Mouse (Mus musculus): ENCODE data around the gene Rasgef1b. TPM values are rescaled to one million over a fixed set of nuclear protein-coding genes. Genes with fewer than 3 reads are reported as not detected.

The Rasgef1b gene
- polyA plus RNA-seq, 1 experiment from 2014 or later = 30.5 TPM

DNA sequence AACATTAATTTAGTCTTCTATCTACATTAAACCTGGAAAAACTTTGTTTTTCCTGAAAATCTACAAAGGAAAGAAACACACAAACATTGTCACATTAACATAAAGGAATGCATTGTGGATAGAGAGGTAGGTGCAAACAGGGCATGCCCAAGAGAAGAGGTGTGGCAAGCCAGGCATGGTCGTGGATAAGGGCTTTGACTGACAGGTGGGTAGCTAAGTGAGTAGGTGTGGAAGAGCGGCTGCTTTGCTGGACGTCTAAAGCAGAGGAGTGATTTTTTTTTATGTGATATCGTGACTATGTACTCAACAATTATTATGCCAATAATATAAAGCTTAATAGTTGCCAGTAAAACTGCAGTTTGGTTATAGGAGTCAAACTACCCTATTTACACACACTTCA is 408.1 kb downstream of the Rasgef1b start:
- Histone ChIP-seq H3K27ac (no peak overlapping the region), H3K36me3 (no peaks in the 10 kb centered on the region), H3K4me2 (replicated peaks) (no peak overlapping the region), H3K4me1 (0 out of 2 replicates have a peak, but pooled peaks cover 2% of the 10 kb centered on the region), H3K4me3 (no peak overlapping the region), H3K27me3 (no peaks in the 10 kb centered on the region), H3K9me3 (replicated peaks) (no peaks in the 10 kb centered on the region), H3K9ac (no peak overlapping the region)
- 77% methylated on average over 4 of the region's 4 CpGs for WGBS
- ATAC-seq (ENCODE audit: low FRiP score) = no peak

DNA sequence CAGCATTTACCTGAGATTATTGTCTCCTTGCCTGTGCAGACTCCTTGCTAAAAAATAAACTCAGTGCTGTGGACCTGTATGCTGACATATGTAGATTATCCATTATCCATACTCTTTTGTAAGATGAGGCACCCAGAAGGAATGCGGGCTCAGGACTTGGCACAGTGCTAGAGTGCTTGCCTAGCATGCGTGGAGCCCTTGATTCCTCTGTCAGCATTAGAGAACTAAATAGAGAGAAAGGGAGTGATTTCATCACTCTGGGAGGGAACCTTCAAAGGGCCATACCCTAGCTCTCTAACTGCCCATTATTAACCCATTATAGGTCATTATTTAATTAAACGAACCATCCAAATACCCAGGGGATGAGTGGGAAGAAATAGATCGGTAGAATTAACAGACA is 430.9 kb downstream of the Rasgef1b start:
- 87% methylated on average over 4 of the region's 4 CpGs for WGBS

DNA sequence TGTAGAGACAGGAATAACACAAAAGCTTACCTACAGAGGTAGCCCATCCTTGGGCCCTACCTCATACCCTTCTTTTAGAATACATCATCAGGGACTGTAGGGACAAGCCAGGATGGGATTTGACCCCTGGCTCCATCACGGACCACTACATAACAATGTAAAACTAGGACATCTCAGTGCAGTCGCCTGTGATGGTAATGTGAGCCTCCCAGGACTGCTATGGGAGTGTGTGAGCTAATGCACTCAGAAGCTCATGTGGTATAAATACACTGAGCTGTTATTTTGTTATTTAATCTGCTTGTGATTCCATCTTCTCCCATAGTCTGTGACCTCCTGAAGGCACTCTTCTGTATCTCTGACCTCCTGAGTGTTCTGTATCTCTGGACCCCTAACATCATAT is 432.5 kb downstream of the Rasgef1b start:
- no peaks in the 10 kb centered on the region for H3K36me3 ChIP-seq
- H3K27me3 ChIP-seq = no peaks in the 10 kb centered on the region
- no peak overlapping the region for H3K4me3 ChIP-seq
- no peaks in the 10 kb centered on the region for H3K9me3 ChIP-seq (replicated peaks)
- H3K9ac ChIP-seq = no peak overlapping the region
- H3K27ac ChIP-seq = no peak overlapping the region
- no peak for ATAC-seq (ENCODE audit: low FRiP score)
- H3K4me1 ChIP-seq = no peaks in the 10 kb centered on the region
- 75% methylated on average over 2 of the region's 2 CpGs for WGBS
- no peak overlapping the region for H3K4me2 ChIP-seq (replicated peaks)

More for the DNA sequence above, 430.9 kb downstream of the Rasgef1b start:
- no peak overlapping the region for H3K4me2 ChIP-seq (replicated peaks)
- no peak overlapping the region for H3K9ac ChIP-seq
- no peaks in the 10 kb centered on the region for H3K27me3 ChIP-seq
- H3K4me3 ChIP-seq = no peak overlapping the region
- no peaks in the 10 kb centered on the region for H3K4me1 ChIP-seq
- no peaks in the 10 kb centered on the region for H3K36me3 ChIP-seq
- H3K9me3 ChIP-seq (replicated peaks) = no peaks in the 10 kb centered on the region
- no peak overlapping the region for H3K27ac ChIP-seq
- no peak for ATAC-seq (ENCODE audit: low FRiP score)

DNA sequence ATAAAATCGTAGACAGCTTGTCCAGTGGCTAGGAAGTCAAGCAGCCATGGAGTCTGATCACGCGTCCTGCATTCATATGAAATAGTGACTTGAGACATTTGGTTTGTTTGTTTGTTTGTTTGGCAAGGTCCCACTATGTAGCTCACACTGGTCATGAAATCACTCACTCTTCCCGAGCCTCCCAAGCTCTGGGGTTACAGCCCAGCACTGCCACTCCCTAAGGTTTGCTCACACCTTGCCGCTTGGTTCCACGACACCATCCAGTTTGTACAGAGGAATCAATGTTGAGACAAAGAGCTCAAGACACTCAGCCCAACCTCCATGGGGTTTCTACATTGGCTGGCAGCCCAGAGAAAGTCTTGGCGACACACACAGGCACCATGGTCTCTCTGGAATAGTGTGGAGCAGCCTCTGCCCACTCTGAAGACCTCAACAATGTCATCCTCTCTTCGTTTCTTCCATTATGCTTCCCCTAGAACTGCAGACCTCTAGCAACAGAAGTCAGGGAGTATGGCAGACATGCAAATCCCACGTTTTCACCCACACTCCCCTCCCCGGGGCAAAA is 436.5 kb downstream of the Rasgef1b start:
- Histone ChIP-seq H3K4me2 (replicated peaks) (no peak overlapping the region), H3K9ac (no peak overlapping the region), H3K9me3 (replicated peaks) (no peaks in the 10 kb centered on the region), H3K27me3 (no peaks in the 10 kb centered on the region), H3K4me3 (no peak overlapping the region), H3K4me1 (no peaks in the 10 kb centered on the region), H3K27ac (no peak overlapping the region), H3K36me3 (no peaks in the 10 kb centered on the region)
- ATAC-seq (ENCODE audit: low FRiP score) = no peak
- 87% methylated on average over 10 of the region's 10 CpGs for WGBS

DNA sequence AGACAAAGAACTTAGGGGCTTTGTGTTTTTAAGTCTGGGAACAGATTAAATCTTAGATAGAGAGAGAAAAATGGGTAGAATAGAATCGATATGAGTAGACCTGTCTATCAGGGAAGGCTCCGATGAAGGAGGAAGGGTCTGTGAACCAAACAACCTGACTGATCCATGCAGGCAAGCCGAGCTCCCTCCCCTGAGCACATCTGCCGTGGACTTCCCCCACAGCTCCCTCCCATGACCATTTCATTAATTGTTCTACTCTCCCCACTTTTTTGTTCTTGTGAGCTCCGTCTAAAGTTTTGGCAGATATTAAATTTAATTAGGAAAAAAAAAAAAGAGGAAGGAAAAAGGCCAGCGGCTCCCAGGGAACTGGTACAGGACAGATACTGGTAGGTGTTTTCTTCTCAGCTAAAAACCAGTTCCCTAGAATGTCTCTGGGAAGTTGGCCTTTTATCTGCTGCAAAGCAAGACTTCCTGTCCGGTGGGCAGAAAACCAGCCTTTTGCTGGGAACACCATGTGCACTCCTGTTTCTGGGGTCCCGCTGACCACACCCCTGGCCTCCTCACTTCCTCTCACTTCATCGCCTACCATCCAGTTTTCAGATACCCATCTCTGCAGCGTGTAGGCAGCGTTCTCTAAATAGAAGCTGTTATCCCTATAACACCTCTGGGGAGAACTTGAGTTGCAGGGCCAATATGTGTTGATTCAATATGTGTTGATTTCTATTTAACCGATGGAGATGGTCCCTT is 437.6 kb downstream of the Rasgef1b start:
- Histone ChIP-seq H3K4me1 (no peaks in the 10 kb centered on the region), H3K9me3 (replicated peaks) (no peaks in the 10 kb centered on the region), H3K9ac (no peak overlapping the region), H3K4me2 (replicated peaks) (no peak overlapping the region), H3K4me3 (no peak overlapping the region), H3K36me3 (no peaks in the 10 kb centered on the region), H3K27ac (no peak overlapping the region), H3K27me3 (no peaks in the 10 kb centered on the region)
- WGBS = 80% methylated on average over 12 of the region's 12 CpGs
- ATAC-seq (ENCODE audit: low FRiP score) = no peak

DNA sequence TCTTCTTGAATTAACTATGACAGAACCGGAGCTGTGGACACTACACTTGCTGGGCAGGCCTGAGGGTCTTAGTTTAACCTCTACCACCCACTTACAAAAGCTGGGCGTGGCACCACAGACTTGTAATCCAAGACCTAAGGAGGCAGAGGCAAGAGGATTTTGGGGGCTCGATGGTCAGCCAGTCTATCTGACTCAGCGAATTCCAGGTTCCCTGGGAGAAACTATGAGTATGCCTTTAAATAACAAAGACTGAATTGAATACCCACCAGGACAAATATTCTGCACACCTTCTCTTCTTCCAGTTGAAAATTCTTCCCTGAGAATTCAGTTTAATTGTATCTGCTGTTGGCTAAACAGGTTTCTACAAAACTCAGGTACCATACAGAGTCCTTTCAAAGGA is 440.6 kb downstream of the Rasgef1b start:
- Histone ChIP-seq H3K4me3 (no peak overlapping the region), H3K27me3 (no peaks in the 10 kb centered on the region), H3K36me3 (no peaks in the 10 kb centered on the region), H3K9ac (no peak overlapping the region), H3K4me1 (no peaks in the 10 kb centered on the region), H3K9me3 (replicated peaks) (no peaks in the 10 kb centered on the region), H3K27ac (no peak overlapping the region), H3K4me2 (replicated peaks) (no peak overlapping the region)
- WGBS = 77% methylated on average over 4 of the region's 4 CpGs
- ATAC-seq (ENCODE audit: low FRiP score) = no peak

DNA sequence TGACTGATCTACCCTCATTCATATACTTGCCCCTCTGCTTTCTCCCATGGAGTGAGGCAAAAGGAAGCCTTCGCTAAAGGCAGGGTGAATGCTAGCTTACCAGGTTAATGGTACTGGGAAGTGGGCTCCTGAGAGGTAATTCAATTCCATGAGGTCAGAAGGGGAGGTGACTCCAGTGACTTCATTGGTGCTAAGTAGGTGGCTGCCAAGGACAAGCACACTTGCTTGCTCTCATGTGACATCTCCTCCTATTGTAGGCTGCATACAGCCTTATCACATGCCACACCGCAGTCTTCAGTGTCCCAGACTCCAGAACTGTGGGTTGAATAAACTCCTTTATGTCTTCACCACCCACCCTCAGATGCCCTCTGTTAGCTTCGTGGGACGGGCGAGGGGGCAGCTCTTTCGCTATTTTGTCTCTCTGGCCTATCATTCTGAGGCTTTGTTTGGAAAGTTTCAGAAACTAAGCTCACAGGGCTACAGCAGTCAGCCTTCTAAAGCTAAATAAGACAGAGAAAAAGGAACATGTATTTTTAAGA is 441.1 kb downstream of the Rasgef1b start:
- ATAC-seq (ENCODE audit: low FRiP score) = no peak
- Histone ChIP-seq H3K36me3 (no peaks in the 10 kb centered on the region), H3K9me3 (replicated peaks) (no peaks in the 10 kb centered on the region), H3K4me3 (no peak overlapping the region), H3K27me3 (no peaks in the 10 kb centered on the region), H3K4me1 (no peaks in the 10 kb centered on the region), H3K9ac (no peak overlapping the region), H3K4me2 (replicated peaks) (no peak overlapping the region), H3K27ac (no peak overlapping the region)
- WGBS = 88% methylated on average over 6 of the region's 6 CpGs

DNA sequence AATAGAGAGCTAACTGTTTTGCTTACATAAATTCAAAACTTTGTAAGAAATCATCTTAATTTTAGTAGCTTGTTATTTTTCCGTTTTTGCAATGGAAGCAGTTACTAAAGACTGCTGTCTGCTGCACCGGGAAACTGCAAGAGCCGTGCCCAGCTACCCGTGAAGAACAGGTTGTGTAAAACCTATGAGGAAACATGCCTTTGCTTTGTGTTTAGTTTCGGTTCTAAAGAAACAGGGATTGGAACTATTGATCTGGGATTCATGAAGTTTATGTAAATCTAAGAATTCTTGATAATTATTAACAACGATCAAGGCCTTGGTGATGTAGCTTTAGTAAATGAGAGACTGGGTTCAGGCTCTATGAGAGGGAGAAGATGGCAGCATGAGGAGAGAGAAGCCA is 442.3 kb downstream of the Rasgef1b start:
- Histone ChIP-seq H3K4me1 (no peaks in the 10 kb centered on the region), H3K36me3 (no peaks in the 10 kb centered on the region), H3K27me3 (no peaks in the 10 kb centered on the region), H3K4me2 (replicated peaks) (no peak overlapping the region), H3K27ac (no peak overlapping the region), H3K9ac (no peak overlapping the region), H3K9me3 (replicated peaks) (no peaks in the 10 kb centered on the region), H3K4me3 (no peak overlapping the region)
- no peak for ATAC-seq (ENCODE audit: low FRiP score)
- WGBS = 91% methylated on average over 6 of the region's 6 CpGs

DNA sequence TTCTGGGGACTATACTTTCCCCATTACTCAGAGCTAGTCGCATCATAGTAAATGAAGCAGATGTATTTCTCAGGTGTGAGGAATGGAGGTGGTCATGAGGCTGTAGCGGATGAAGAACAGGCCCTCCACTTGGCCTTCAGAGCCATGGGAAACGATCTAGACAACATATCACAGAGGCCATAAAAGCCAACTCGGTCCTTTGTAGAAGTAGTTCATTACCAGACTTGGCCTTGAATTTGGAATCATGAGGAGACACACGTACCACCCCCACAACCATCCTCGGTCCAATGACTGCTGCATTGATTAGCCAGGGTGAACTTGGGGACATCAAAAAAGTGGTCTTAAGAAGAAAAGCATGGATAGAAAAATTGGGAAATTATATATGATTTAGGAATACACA is 442.8 kb downstream of the Rasgef1b start:
- Histone ChIP-seq H3K9ac (no peak overlapping the region), H3K4me3 (no peak overlapping the region), H3K36me3 (no peaks in the 10 kb centered on the region), H3K4me1 (no peaks in the 10 kb centered on the region), H3K27ac (no peak overlapping the region), H3K9me3 (replicated peaks) (no peaks in the 10 kb centered on the region), H3K27me3 (no peaks in the 10 kb centered on the region), H3K4me2 (replicated peaks) (no peak overlapping the region)
- WGBS = 90% methylated on average over 6 of the region's 6 CpGs
- no peak for ATAC-seq (ENCODE audit: low FRiP score)

DNA sequence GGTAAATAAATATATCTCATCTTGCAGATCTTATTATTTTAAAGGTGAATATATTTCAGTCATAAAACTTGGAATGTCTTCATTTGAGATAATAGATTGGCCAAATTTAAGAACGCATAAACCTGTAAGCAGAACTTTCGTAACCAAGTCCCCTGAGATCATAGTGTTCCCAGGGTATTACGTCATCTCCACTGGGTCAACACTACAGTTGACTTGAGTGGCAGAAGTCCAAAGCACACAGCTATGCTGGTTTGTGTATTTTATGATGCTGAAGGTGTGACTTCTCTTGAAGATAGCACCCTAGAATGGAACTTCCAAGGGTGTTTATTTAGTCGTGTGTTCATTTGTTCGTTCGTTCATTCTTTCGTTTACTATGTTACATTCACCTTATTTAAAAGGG is 444.5 kb downstream of the Rasgef1b start:
- Histone ChIP-seq H3K9me3 (replicated peaks) (no peaks in the 10 kb centered on the region), H3K9ac (no peak overlapping the region), H3K27ac (no peak overlapping the region), H3K4me3 (no peak overlapping the region), H3K4me1 (no peaks in the 10 kb centered on the region; the same call in 1 of the 2 replicates), H3K4me2 (replicated peaks) (no peak overlapping the region), H3K36me3 (no peaks in the 10 kb centered on the region), H3K27me3 (no peaks in the 10 kb centered on the region)
- no peak for ATAC-seq (ENCODE audit: low FRiP score)
- 92% methylated on average over 7 of the region's 7 CpGs for WGBS

DNA sequence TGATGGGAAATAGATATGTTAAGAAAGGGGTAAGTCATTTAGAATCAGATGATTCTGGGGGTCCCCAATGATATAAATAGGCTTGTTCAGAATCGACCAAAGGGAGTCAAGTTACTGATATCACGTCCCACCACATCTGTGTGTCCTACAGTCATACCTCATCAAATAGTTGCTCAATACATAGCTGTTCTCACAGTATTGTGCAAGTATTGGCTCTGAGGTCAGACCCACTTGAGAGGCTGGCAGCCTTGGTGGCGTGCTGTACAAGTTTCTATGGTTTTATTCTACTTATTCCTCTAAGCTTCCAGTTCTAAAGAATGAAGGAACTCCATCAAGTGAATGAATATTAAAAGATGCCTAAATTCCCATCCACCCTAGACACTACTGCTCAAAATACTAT is 445.2 kb downstream of the Rasgef1b start:
- Histone ChIP-seq H3K4me2 (replicated peaks) (no peak overlapping the region), H3K27me3 (no peaks in the 10 kb centered on the region), H3K9me3 (replicated peaks) (no peaks in the 10 kb centered on the region), H3K4me3 (no peak overlapping the region), H3K9ac (no peak overlapping the region), H3K4me1 (peaks cover 4% of the 10 kb centered on the region), H3K36me3 (no peaks in the 10 kb centered on the region), H3K27ac (no peak overlapping the region)
- WGBS = 93% methylated on average over 3 of the region's 3 CpGs
- ATAC-seq (ENCODE audit: low FRiP score) = no peak

DNA sequence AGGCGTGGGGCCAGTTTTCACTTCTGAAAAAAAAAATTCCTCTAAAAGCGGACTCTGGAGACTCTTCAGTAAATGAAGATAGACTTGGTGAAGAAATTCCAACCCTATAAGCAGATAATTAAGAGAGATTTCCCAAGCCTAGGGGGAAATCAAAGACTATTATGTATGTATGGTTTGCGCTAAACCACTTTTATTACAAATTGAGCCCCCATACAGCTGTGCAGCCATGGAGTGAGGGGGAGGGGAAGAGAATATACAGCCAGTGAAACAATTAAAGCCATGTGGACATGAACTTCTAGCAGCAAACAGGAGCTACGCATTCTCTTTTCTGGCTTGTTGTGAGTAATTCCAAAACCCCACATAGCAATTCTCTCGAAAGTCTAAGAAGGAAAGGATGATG is 448.3 kb downstream of the Rasgef1b start:
- H3K9ac ChIP-seq = no peak overlapping the region
- H3K36me3 ChIP-seq = no peaks in the 10 kb centered on the region
- H3K4me2 ChIP-seq (replicated peaks) = no peak overlapping the region
- H3K4me3 ChIP-seq = no peak overlapping the region
- 0 out of 2 replicates have a peak, but pooled peaks cover 5% of the 10 kb centered on the region for H3K27me3 ChIP-seq
- peaks cover 4% of the 10 kb centered on the region for H3K4me1 ChIP-seq
- no peak overlapping the region for H3K27ac ChIP-seq
- no peak for ATAC-seq (ENCODE audit: low FRiP score)
- 78% methylated on average over 5 of the region's 5 CpGs for whole genome bisulfite sequencing
- no peaks in the 10 kb centered on the region for H3K9me3 ChIP-seq (replicated peaks)
